Mouse (Mus musculus): ENCODE data around the gene Trim5.
"Not testable (repeated sequence)": the region's sequence is repeated elsewhere in the genome, so short reads cannot be mapped to it uniquely, and the experiment has no call there.

- TF ChIP-seq POLR2A (IDR thresholded peaks at IDR 0.05; ENCODE audit: borderline replicate concordance, insufficient read depth, low read length); CTCF (IDR thresholded peaks at IDR 0.05; ENCODE audit: borderline replicate concordance, insufficient read depth, low read depth, low read length): not testable (repeated sequence)
Observed at GRCm38 (mm10) chr7:104265335-104265734, 22.6 kb downstream of the Trim5 start.

All from cerebellum, adult 2 months (tissue).